Mouse (Mus musculus) layer of hippocampus, adult 18-20 months (tissue): Measurements from ENCODE around the gene Gpr146. TPM values are rescaled to one million over a fixed set of nuclear protein-coding genes. Genes with fewer than 3 reads are reported as not detected.

Experiments
- DNase-seq, 2 experiments: peaks; one replicate each; pipeline ENCODE4 v3.0.0; 2022; ENCODE audit warnings: low spot score in 2 of 2
- total RNA-seq, 2 experiments: library from RNA; stranded (reverse); gene quantifications; 2 replicates each; pipeline ENCODE4 v1.2.3; 2021

The Gpr146 gene
- total RNA-seq, 2 experiments from 2014 or later: 10.8 to 12.2 TPM

- DNase-seq: peak; percentile 61 to 86
Measured at GRCm38 (mm10) chr5:139355235-139355772, 22.2 kb upstream of the Gpr146 start.

- no peak for DNase-seq
Measured at GRCm38 (mm10) chr5:139358653-139359052, 18.8 kb upstream of the Gpr146 start.

GRCm38 (mm10) chr5:139359244-139359643, 18.3 kb upstream of the Gpr146 start:
- no peak for DNase-seq

GRCm38 (mm10) chr5:139363858-139364257, 13.6 kb upstream of the Gpr146 start:
- no peak for DNase-seq

GRCm38 (mm10) chr5:139364260-139364910, 13.1 kb upstream of the Gpr146 start:
- peak; percentile 76 to 95 for DNase-seq

- DNase-seq: no peak
Measured at GRCm38 (mm10) chr5:139364911-139365571, 12.5 kb upstream of the Gpr146 start.

- no peak for DNase-seq
Measured at GRCm38 (mm10) chr5:139365827-139366226, 11.7 kb upstream of the Gpr146 start.

GRCm38 (mm10) chr5:139366484-139366883, 11.0 kb upstream of the Gpr146 start:
- DNase-seq: no peak

- no peak for DNase-seq
Measured at GRCm38 (mm10) chr5:139367884-139368458, 9.5 kb upstream of the Gpr146 start.

GRCm38 (mm10) chr5:139368638-139369320, 8.7 kb upstream of the Gpr146 start:
- DNase-seq: no peak

GRCm38 (mm10) chr5:139370336-139370735, 7.2 kb upstream of the Gpr146 start:
- no peak for DNase-seq

- DNase-seq: no peak
Measured at GRCm38 (mm10) chr5:139371118-139371517, 6.4 kb upstream of the Gpr146 start.

GRCm38 (mm10) chr5:139371631-139372401, 5.7 kb upstream of the Gpr146 start:
- peak; percentile 70 to 88 for DNase-seq

- no peak for DNase-seq
Measured at GRCm38 (mm10) chr5:139373126-139373525, 4.4 kb upstream of the Gpr146 start.

- DNase-seq: no peak
Measured at GRCm38 (mm10) chr5:139373889-139374444, 3.5 kb upstream of the Gpr146 start.

GRCm38 (mm10) chr5:139374841-139375240, 2.7 kb upstream of the Gpr146 start:
- no peak for DNase-seq

- DNase-seq: no peak
Measured at GRCm38 (mm10) chr5:139378271-139378556, 717 bp downstream of the Gpr146 start.

- no peak for DNase-seq
Measured at GRCm38 (mm10) chr5:139378986-139379629, 1.6 kb downstream of the Gpr146 start.

- DNase-seq: no peak
Measured at GRCm38 (mm10) chr5:139379771-139380384, 2.4 kb downstream of the Gpr146 start.
